Mouse (Mus musculus) brain, adult 2 months (tissue): Measurements from ENCODE around the gene Faim.

ENCODE experiments used
- DNase-seq: peaks from one replicate; pipeline ENCODE4 v3.0.0; 2011; ENCODE audit warnings: low read depth, low spot score

Faim gene

GRCm38 (mm10) chr9:98985800-98986475, at the start of gene Faim:
TSS of gene Faim (plus strand) at chr9:98986373.
- peak; percentile 99 for DNase-seq

GRCm38 (mm10) chr9:98939290-98939689, 46.9 kb upstream of the Faim start:
- no peak for DNase-seq

- DNase-seq = peak; percentile 49
Observed at GRCm38 (mm10) chr9:98952171-98953050, 33.8 kb upstream of the Faim start.

GRCm38 (mm10) chr9:98953291-98953690, 32.9 kb upstream of the Faim start:
- no peak for DNase-seq

GRCm38 (mm10) chr9:98953830-98954229, 32.3 kb upstream of the Faim start:
- no peak for DNase-seq

GRCm38 (mm10) chr9:98954391-98955102, 31.6 kb upstream of the Faim start:
- DNase-seq = no peak

GRCm38 (mm10) chr9:98955103-98955715, 31.0 kb upstream of the Faim start, which contains the start of gene Foxl2:
TSS of gene Foxl2 (plus strand) at chr9:98955288.
- DNase-seq = no peak

GRCm38 (mm10) chr9:98955716-98956224, 30.4 kb upstream of the Faim start:
- DNase-seq = no peak

GRCm38 (mm10) chr9:98956591-98957381, 29.4 kb upstream of the Faim start:
- DNase-seq = no peak

- DNase-seq = no peak
Observed at GRCm38 (mm10) chr9:98957751-98958351, 28.3 kb upstream of the Faim start.

GRCm38 (mm10) chr9:98958628-98959027, 27.5 kb upstream of the Faim start:
- DNase-seq = no peak

- no peak for DNase-seq
Observed at GRCm38 (mm10) chr9:98959851-98960250, 26.3 kb upstream of the Faim start.

GRCm38 (mm10) chr9:98960348-98960747, 25.8 kb upstream of the Faim start:
- no peak for DNase-seq

- DNase-seq = no peak
Observed at GRCm38 (mm10) chr9:98961591-98962477, 24.3 kb upstream of the Faim start.

GRCm38 (mm10) chr9:98962478-98963142, 23.6 kb upstream of the Faim start:
- no peak for DNase-seq

- DNase-seq = no peak
Observed at GRCm38 (mm10) chr9:98963661-98964060, 22.5 kb upstream of the Faim start.

GRCm38 (mm10) chr9:98965084-98965483, 21.1 kb upstream of the Faim start:
- DNase-seq = no peak

GRCm38 (mm10) chr9:98973101-98973521, 13.1 kb upstream of the Faim start:
- no peak for DNase-seq

GRCm38 (mm10) chr9:98973561-98973960, 12.6 kb upstream of the Faim start:
- no peak for DNase-seq
